Mouse (Mus musculus): ENCODE data around the gene Porcn. TPM values are rescaled to one million over a fixed set of nuclear protein-coding genes. Genes with fewer than 3 reads are reported as not detected.

Porcn gene
- 5.2 and 5.9 TPM in 2 replicates for polyA plus RNA-seq (2014; fragmentation: Nextera tagmentation; extraction: Ambion mirVana)

DNA sequence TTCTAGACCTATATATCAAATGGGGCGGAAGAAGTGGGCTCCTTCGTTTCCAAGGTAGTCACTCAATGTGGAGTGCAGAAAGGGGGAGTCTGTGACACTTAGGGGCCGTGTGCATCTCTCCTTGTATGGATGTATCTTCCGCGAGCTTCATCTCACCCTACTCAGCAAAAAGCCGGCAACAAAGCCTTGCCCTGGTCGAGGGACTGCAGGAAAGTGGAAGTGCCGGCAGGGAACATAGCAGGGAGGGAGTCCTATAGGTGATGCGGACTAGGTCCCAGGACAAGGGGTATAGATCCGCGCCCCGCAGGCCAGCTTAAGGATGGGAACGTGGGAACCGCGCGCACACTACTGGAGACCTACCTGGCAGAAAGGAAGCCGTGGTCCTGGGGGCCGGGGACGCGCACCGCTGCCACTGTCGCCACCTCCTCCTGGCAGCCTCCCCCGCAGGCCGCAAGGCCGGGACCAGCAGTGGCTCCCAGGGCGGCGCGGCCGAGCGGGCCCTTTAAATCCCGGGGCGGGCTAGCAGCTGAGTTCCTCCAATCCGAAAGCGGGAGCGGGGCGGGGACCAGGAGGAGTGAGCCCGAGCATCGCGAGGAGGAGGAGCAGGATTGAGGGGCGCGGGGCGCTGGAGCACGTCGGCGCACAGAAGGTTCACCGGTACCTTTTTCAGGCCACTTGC, at the start of gene Porcn:
TSS of gene Porcn (minus strand) at position 511 of the 679 bp plus-strand sequence.
- H3K36me3 ChIP-seq (ENCODE audit: control insufficient read depth, insufficient read depth, low read length): no peaks in the 10 kb centered on the region
- no peaks in the 10 kb centered on the region; the same call in 1 of the 2 replicates for H3K27me3 ChIP-seq (ENCODE audit: control insufficient read depth, insufficient read depth, low read length)
- WGBS (ENCODE audit: insufficient replicate concordance): 8% methylated on average over 43 of the region's 46 CpGs
- H3K4me3 ChIP-seq (ENCODE audit: low read depth, low read length): peak within 1 kb of the TSS; percentile 51
- peak within 1 kb of the TSS; percentile 72 for H3K4me2 ChIP-seq
- peak; percentile 89 for ATAC-seq (replicated peaks; ENCODE audit: insufficient number of reproducible peaks, low FRiP score, low TSS enrichment)
- H3K9ac ChIP-seq (ENCODE audit: low read depth, low read length): peak within 1 kb of the TSS; percentile 70
- no peaks in the 10 kb centered on the region for H3K4me1 ChIP-seq (ENCODE audit: control insufficient read depth, insufficient read depth, low read length)
- no peaks in the 10 kb centered on the region for H3K9me3 ChIP-seq (replicated peaks; ENCODE audit: control insufficient read depth, low read length)
- H3K27ac ChIP-seq (ENCODE audit: low read depth, low read length): no peak within 1 kb of the TSS

DNA sequence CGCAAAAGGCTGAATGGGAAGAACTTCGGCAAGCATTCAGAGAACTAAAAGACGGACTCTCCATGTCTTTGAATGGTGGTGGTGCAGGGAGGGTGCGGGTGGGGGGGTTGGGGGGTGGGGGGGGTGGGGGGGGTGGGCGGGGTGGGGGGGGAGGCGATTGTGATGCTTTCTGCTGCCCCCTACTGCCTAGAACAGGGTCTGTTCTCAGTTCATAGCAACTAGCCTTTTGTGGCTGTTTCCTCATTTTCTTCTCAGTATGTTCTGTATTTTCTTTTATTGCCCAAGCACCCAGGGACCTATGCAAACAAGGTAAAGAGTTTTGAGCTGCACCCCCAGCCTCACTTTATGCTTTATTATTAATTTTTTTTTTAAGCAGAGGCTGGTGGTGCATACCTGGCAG, 49.5 kb upstream of the Porcn start:
- no peak overlapping the region for H3K27ac ChIP-seq (ENCODE audit: low read depth, low read length)
- 28% methylated on average over 4 of the region's 6 CpGs for WGBS (ENCODE audit: insufficient replicate concordance)
- no peaks in the 10 kb centered on the region for H3K36me3 ChIP-seq (ENCODE audit: control insufficient read depth, insufficient read depth, low read length)
- H3K27me3 ChIP-seq (ENCODE audit: control insufficient read depth, insufficient read depth, low read length): no peaks in the 10 kb centered on the region
- no peak overlapping the region for H3K9ac ChIP-seq (ENCODE audit: low read depth, low read length)
- no peak overlapping the region for H3K4me3 ChIP-seq (ENCODE audit: low read depth, low read length)
- no peaks in the 10 kb centered on the region for H3K9me3 ChIP-seq (replicated peaks; ENCODE audit: control insufficient read depth, low read length)
- H3K4me1 ChIP-seq (ENCODE audit: control insufficient read depth, insufficient read depth, low read length): no peaks in the 10 kb centered on the region
- no peak for ATAC-seq (replicated peaks; ENCODE audit: insufficient number of reproducible peaks, low FRiP score, low TSS enrichment)
- H3K4me2 ChIP-seq: no peak overlapping the region

DNA sequence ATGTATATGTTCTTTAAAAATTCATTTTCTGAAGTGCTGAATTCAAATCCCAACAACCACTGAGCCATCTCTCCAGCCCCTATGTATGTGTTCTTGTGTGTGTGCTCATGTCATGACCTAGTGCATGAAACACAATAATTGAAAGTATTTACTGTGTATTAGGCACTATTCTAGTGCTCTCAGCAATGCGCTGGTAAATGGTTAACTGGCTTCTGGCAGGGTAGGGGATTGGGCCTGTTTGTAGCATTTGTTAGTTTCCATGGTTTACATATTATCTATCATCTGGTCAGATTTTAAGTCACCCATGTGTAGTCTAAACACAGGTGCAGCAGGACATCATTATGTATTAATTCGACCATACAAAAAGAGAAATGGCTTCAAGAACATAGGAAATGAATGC, 47.4 kb upstream of the Porcn start:
- Histone ChIP-seq H3K27me3 (ENCODE audit: control insufficient read depth, insufficient read depth, low read length) (no peaks in the 10 kb centered on the region), H3K9me3 (replicated peaks; ENCODE audit: control insufficient read depth, low read length) (no peaks in the 10 kb centered on the region), H3K4me1 (ENCODE audit: control insufficient read depth, insufficient read depth, low read length) (no peaks in the 10 kb centered on the region), H3K4me3 (ENCODE audit: low read depth, low read length) (no peak overlapping the region), H3K27ac (ENCODE audit: low read depth, low read length) (no peak overlapping the region), H3K9ac (ENCODE audit: low read depth, low read length) (no peak overlapping the region), H3K36me3 (ENCODE audit: control insufficient read depth, insufficient read depth, low read length) (no peaks in the 10 kb centered on the region), H3K4me2 (no peak overlapping the region)
- ATAC-seq (replicated peaks; ENCODE audit: insufficient number of reproducible peaks, low FRiP score, low TSS enrichment): no peak
- 83% methylated on average over 2 of the region's 2 CpGs for WGBS (ENCODE audit: insufficient replicate concordance)

DNA sequence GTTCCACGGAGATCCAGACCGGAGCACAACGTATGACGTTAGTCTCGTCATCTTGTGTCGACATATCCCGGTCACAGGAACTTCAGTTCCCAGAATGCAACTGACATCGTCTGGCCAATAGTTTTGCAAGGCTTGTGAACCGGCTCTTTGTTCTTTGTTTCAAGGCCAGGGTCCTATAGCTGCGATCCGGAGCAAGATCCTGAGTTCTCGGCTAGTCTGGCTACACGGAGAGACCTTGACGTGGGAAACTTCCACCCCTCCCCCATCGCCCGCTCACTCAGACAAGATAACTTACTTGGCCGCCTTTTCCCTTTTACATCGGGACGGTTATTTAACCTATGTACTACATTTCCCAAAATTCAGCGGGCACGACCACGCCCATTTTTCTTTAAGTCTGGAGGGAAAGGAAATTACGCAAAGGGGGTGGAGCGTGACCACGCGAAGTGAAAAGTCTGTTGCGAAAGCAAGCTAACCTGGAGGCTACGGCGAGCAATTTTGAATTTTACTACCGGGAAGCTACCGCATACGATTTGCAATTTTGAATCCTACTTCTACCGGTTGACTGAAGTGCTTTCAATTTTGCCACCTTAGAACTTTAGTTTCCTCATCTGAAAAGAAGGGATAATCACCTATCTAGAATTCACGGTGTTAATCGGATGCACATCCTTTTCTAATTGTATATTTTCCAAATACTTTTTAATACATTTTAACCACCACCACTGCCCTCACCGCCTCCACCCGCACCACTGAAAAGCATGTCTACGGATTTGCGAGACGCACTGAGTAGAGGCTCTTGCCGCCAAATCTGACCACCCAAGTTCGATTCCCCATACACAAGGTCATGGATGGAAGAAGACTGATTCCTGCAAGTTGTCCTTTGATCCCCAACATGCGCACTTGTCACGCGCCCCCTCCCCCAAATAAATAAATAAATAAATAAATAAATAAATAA, 46.3 kb upstream of the Porcn start, which contains the start of gene Ftsj1:
TSS of gene Ftsj1 (minus strand) at position 73 of the 952 bp plus-strand sequence.
- no peaks in the 10 kb centered on the region for H3K4me1 ChIP-seq (ENCODE audit: control insufficient read depth, insufficient read depth, low read length)
- WGBS (ENCODE audit: insufficient replicate concordance): 10% methylated on average over 45 of the region's 45 CpGs
- H3K36me3 ChIP-seq (ENCODE audit: control insufficient read depth, insufficient read depth, low read length): no peaks in the 10 kb centered on the region
- H3K9ac ChIP-seq (ENCODE audit: low read depth, low read length): peak within 1 kb of the TSS; percentile 69
- ATAC-seq (replicated peaks; ENCODE audit: insufficient number of reproducible peaks, low FRiP score, low TSS enrichment): peak; percentile 89
- 0 out of 2 replicates have a peak within 1 kb of the TSS, but pooled peaks have one; percentile 64 for H3K27ac ChIP-seq (ENCODE audit: low read depth, low read length)
- peak within 1 kb of the TSS; percentile 56 for H3K4me3 ChIP-seq (ENCODE audit: low read depth, low read length)
- H3K4me2 ChIP-seq: peak within 1 kb of the TSS; percentile 70
- no peaks in the 10 kb centered on the region for H3K27me3 ChIP-seq (ENCODE audit: control insufficient read depth, insufficient read depth, low read length)
- no peaks in the 10 kb centered on the region for H3K9me3 ChIP-seq (replicated peaks; ENCODE audit: control insufficient read depth, low read length)

DNA sequence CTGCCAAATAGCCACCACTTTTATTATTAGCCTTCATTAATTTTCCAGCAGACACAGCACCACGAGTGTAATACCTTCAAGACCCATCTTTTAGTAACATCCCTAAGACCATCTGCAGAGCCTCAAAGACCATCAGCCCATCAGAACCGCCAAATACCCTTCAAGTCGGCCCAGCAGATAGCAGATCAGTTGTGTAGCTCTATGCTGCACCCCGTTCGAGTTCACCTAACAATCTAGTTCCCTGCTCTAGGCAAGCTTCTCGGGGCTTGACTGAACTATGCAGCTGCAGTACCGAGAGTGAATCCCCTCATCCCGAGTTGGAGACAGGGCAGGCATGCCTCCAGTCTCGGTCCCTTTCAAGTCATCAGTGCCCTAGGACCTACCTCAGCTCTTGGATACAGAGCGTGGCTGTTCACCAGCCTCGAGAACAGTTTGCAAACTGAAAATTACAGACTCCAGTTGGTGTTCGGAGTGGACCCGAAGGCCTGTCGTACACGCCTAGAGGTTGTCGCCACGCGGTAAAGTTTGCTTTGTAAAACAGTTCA, 45.5 kb upstream of the Porcn start:
- 14% methylated on average over 18 of the region's 18 CpGs for WGBS (ENCODE audit: insufficient replicate concordance)

DNA sequence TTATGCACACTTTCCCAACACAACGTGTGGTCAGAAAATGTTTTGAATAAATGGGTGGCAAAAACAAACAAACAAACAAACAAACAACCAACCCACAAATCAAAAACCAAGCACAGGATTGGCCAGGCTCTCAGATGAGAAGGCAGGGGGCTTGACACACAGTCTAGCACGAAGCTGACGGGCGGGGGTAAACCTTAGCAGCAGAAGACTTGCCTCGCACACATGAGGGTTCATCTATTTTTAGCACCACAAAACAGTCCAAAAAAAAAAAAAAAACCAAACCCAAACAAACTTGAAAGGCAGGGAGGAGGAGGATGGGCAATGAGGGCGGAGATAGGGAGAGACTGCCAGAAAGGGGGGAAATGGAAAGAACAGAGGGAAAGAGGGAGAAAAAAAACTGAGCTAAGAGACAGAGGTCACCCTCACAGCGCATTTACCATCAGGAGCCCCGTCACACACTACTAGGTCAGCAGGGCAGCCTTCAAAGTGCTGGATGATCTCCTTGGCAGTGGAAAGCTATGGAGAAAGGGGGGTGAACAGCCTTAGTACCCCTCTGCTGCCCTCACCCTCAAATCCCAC, 42.3 kb upstream of the Porcn start:
- H3K36me3 ChIP-seq (ENCODE audit: control insufficient read depth, insufficient read depth, low read length): no peaks in the 10 kb centered on the region
- H3K4me1 ChIP-seq (ENCODE audit: control insufficient read depth, insufficient read depth, low read length): no peaks in the 10 kb centered on the region
- no peak overlapping the region for H3K27ac ChIP-seq (ENCODE audit: low read depth, low read length)
- no peaks in the 10 kb centered on the region for H3K27me3 ChIP-seq (ENCODE audit: control insufficient read depth, insufficient read depth, low read length)
- 72% methylated on average over 8 of the region's 8 CpGs for WGBS (ENCODE audit: insufficient replicate concordance)
- no peaks in the 10 kb centered on the region for H3K9me3 ChIP-seq (replicated peaks; ENCODE audit: control insufficient read depth, low read length)
- H3K4me3 ChIP-seq (ENCODE audit: low read depth, low read length): no peak overlapping the region
- no peak overlapping the region for H3K9ac ChIP-seq (ENCODE audit: low read depth, low read length)
- no peak overlapping the region for H3K4me2 ChIP-seq
- ATAC-seq (replicated peaks; ENCODE audit: insufficient number of reproducible peaks, low FRiP score, low TSS enrichment): no peak

More for the DNA sequence above, 45.5 kb upstream of the Porcn start:
- Histone ChIP-seq H3K9ac (ENCODE audit: low read depth, low read length) (peak overlapping the region; percentile 69), H3K4me3 (ENCODE audit: low read depth, low read length) (peak overlapping the region; percentile 56), H3K36me3 (ENCODE audit: control insufficient read depth, insufficient read depth, low read length) (no peaks in the 10 kb centered on the region), H3K27me3 (ENCODE audit: control insufficient read depth, insufficient read depth, low read length) (no peaks in the 10 kb centered on the region), H3K27ac (ENCODE audit: low read depth, low read length) (no peak overlapping the region), H3K9me3 (replicated peaks; ENCODE audit: control insufficient read depth, low read length) (no peaks in the 10 kb centered on the region), H3K4me2 (peak overlapping the region; percentile 70), H3K4me1 (ENCODE audit: control insufficient read depth, insufficient read depth, low read length) (no peaks in the 10 kb centered on the region)
- ATAC-seq (replicated peaks; ENCODE audit: insufficient number of reproducible peaks, low FRiP score, low TSS enrichment): 0 out of 2 replicates have a peak, but pooled peaks have one; percentile 5

DNA sequence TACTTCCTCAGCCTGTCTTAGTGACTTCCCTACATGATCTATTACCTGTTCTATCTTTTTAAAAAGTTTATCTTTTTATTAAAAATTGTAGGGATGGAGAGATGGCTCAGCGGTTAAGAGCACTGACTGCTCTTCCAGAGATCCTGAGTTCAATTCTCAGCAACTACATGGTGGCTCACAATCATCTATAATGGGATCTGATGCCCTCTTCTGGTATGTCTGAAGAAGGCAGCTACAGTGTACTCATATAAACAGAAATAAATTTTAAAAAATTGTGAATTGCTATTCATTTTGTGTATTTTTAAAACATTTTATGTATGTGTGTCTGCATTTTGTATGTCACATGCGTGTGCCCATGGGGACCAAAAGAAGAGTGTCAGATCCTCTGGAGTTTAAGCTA, 41.4 kb upstream of the Porcn start:
- WGBS (ENCODE audit: insufficient replicate concordance): 72% methylated on average over 2 of the region's 2 CpGs
- H3K4me1 ChIP-seq (ENCODE audit: control insufficient read depth, insufficient read depth, low read length): no peaks in the 10 kb centered on the region
- no peaks in the 10 kb centered on the region for H3K27me3 ChIP-seq (ENCODE audit: control insufficient read depth, insufficient read depth, low read length)
- H3K9ac ChIP-seq (ENCODE audit: low read depth, low read length): no peak overlapping the region
- H3K4me3 ChIP-seq (ENCODE audit: low read depth, low read length): no peak overlapping the region
- ATAC-seq (replicated peaks; ENCODE audit: insufficient number of reproducible peaks, low FRiP score, low TSS enrichment): no peak
- no peak overlapping the region for H3K4me2 ChIP-seq
- no peak overlapping the region for H3K27ac ChIP-seq (ENCODE audit: low read depth, low read length)
- no peaks in the 10 kb centered on the region for H3K9me3 ChIP-seq (replicated peaks; ENCODE audit: control insufficient read depth, low read length)
- H3K36me3 ChIP-seq (ENCODE audit: control insufficient read depth, insufficient read depth, low read length): no peaks in the 10 kb centered on the region

DNA sequence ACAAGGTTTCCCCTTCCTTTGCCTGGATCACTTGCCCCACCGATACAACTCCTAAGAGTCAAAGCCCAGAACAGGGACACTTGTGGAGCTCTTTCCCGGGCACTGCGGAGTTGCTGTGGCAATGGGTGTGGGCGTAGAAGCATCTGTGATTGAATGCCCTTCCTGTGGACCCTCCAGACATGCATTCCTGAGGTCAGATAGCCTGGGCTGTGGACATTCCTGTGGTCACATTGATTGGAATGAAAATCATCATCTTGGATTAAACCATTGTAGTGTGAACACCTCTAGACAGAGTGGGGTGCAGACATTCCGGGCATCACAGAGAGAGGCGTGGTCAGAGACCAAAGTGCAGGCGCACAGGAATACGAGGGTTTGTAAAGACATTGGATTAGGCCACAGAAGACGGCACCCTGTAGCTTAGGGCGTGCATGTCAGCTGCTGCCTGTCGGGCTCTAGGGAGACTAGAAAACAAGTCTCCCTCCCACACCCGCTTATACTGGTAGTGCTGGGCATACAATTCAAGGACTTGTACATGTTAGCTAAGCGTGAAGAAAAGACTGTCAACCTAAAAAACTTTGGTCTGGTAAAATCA, 32.6 kb upstream of the Porcn start:
- no peak overlapping the region for H3K9ac ChIP-seq (ENCODE audit: low read depth, low read length)
- WGBS (ENCODE audit: insufficient replicate concordance): 69% methylated on average over 13 of the region's 13 CpGs
- H3K27me3 ChIP-seq (ENCODE audit: control insufficient read depth, insufficient read depth, low read length): no peaks in the 10 kb centered on the region
- H3K36me3 ChIP-seq (ENCODE audit: control insufficient read depth, insufficient read depth, low read length): no peaks in the 10 kb centered on the region
- no peak for ATAC-seq (replicated peaks; ENCODE audit: insufficient number of reproducible peaks, low FRiP score, low TSS enrichment)
- no peaks in the 10 kb centered on the region for H3K9me3 ChIP-seq (replicated peaks; ENCODE audit: control insufficient read depth, low read length)
- H3K4me1 ChIP-seq (ENCODE audit: control insufficient read depth, insufficient read depth, low read length): no peaks in the 10 kb centered on the region
- H3K4me2 ChIP-seq: no peak overlapping the region
- no peak overlapping the region for H3K4me3 ChIP-seq (ENCODE audit: low read depth, low read length)
- H3K27ac ChIP-seq (ENCODE audit: low read depth, low read length): no peak overlapping the region
